Mouse (Mus musculus): ENCODE data around the gene Elf2. TPM values are rescaled to one million over a fixed set of nuclear protein-coding genes. Genes with fewer than 3 reads are reported as not detected.
"Not testable (repeated sequence)": the region's sequence is repeated elsewhere in the genome, so short reads cannot be mapped to it uniquely, and the experiment has no call there.

The Elf2 gene
- total RNA-seq, 2 experiments from 2014 or later: 48.5 to 51.8 TPM

DNA sequence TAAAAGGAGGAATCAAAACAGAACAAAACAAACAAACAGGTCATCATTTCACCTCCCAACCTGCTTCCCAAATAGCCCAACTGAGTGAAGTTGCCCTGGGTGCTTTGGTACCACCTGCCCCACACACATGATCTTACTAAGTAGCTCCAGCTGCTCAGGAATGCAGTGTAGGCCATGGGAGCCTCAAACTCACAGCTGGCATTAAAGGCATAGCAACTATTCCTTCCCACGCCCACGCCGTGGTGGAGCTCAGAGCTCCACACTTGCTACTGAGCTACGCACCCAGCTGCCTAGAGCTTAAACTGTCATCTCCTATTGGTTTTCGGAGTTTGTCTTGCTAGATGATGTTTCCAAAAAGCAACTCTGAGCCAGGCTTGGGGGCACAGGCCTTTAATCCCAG lies 121.2 kb downstream of the Elf2 start:
- TF ChIP-seq CTCF (IDR thresholded peaks at IDR 0.05): no peak

DNA sequence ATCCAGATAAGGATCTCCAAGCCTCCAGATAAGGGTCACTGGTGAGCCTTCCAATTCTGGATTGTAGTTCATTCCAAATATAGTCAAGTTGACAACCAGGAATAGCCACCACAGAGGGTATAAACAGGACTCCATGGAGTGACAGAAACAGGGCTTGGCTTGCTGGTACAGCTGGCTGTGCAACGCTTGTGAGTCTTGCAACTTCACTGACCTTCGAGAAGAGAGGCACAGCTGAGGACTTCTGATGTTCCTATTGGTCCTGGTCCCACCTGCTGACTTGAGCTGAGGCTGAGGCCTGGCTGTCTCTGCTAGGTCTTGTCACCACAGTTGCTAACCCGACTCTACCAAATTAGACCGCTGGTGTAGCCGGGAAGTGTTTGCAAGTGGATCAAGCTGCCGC lies 122.1 kb downstream of the Elf2 start:
- H3K27ac ChIP-seq; DNase-seq (ENCODE audit: extremely low spot score in 1 of 2, low spot score in 2 of 2); H3K4me3 ChIP-seq; intact Hi-C loops (cut with DNase I): not testable (repeated sequence)

More for the DNA sequence above, 121.2 kb downstream of the Elf2 start:
- no peak overlapping the region for H3K4me3 ChIP-seq
- no peak for DNase-seq (ENCODE audit: extremely low spot score in 1 of 2, low spot score in 2 of 2)
- intact Hi-C loops (cut with DNase I): no loop called here
- no peak overlapping the region for H3K27ac ChIP-seq

DNA sequence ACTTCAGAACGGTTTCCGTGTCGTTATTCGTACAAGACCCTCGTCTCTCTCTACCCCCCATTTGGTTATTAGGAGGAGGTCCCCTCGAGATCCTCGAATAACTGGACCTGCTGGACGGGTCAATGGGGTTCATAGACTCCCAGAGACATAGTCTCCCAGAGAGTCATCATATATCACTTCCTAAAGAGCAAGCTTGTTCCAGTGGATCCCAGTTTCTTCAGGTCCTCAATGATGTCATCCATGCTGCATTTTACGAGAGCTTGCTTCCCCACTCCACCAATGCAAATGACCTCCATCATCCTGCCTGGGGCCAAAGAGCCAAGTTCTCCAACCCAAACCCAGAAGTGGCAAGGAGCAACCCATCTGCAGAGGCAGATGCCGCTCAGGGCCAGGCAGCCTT lies 124.1 kb downstream of the Elf2 start:
- H3K27ac ChIP-seq; H3K4me3 ChIP-seq; intact Hi-C loops (cut with DNase I); DNase-seq (ENCODE audit: extremely low spot score in 1 of 2, low spot score in 2 of 2): not testable (repeated sequence)

DNA sequence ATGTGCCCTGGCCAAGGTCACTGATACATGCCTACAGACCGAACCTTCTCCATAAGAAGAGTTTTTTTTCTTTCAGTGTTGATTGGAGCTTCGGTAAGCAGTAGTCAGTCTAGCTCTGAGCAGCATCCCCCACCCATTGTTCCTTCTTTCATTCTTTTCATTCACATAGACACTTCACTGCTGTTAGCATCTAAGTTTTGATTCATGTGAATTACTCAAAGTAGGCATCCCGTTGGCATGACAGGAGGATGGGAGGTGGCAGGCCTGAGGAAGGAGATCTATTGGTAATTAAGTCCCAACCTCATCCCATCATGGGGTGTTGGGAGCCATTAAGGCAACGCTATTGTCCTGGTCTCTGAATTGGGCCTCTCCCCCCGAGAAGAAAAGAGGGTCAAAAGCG lies 124.8 kb downstream of the Elf2 start:
- Histone ChIP-seq H3K4me3 (no peak overlapping the region), H3K27ac (no peak overlapping the region)
- TF ChIP-seq CTCF (IDR thresholded peaks at IDR 0.05): no peak
- intact Hi-C loops (cut with DNase I): no loop called here
- DNase-seq (ENCODE audit: extremely low spot score in 1 of 2, low spot score in 2 of 2): no peak

DNA sequence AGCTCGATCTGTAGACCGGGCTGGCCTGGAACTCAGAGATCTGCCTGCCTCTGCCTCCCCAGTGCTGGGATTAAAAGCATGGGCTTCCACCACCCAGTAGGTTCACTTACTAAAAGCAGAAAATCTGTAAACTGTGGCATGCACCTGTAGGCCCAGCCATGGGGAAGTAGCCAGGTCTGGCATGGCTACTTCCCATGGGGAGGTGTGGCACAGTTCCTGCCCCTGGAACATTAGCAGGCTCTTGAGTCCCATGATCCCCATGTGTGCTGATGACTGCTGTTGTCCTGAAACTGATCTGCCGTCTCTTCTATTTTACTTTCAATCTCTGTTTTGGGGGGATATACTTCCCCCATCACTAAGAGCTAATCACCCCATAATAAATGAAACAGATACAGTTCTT lies 127.4 kb downstream of the Elf2 start:
- no peak overlapping the region for H3K27ac ChIP-seq
- no peak overlapping the region for H3K4me3 ChIP-seq
- DNase-seq (ENCODE audit: extremely low spot score in 1 of 2, low spot score in 2 of 2): no peak
- no peak for TF ChIP-seq CTCF (IDR thresholded peaks at IDR 0.05)
- intact Hi-C loops (cut with DNase I): no loop called here

DNA sequence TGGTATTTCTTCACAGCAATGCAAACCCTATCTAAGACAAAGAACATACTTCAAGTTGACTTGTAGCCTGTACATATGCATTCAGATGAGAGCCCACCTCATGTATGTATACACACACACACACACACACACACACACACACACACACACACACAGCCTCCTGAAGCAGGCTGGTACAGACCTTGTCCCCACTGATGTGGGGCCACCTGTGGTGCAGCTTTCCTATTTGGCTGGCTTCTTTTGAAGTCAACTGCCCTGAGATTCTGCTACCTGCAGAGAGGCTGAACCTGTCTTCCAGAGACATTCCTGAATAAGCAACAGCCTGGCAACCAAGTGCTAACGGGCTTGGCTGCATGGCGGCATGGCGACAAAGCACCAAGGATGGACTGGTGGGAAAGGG lies 130.0 kb downstream of the Elf2 start:
- DNase-seq (ENCODE audit: extremely low spot score in 1 of 2, low spot score in 2 of 2): no peak
- no peak for TF ChIP-seq CTCF (IDR thresholded peaks at IDR 0.05)
- intact Hi-C loops (cut with DNase I): no loop called here
- H3K27ac ChIP-seq: no peak overlapping the region
- no peak overlapping the region for H3K4me3 ChIP-seq

DNA sequence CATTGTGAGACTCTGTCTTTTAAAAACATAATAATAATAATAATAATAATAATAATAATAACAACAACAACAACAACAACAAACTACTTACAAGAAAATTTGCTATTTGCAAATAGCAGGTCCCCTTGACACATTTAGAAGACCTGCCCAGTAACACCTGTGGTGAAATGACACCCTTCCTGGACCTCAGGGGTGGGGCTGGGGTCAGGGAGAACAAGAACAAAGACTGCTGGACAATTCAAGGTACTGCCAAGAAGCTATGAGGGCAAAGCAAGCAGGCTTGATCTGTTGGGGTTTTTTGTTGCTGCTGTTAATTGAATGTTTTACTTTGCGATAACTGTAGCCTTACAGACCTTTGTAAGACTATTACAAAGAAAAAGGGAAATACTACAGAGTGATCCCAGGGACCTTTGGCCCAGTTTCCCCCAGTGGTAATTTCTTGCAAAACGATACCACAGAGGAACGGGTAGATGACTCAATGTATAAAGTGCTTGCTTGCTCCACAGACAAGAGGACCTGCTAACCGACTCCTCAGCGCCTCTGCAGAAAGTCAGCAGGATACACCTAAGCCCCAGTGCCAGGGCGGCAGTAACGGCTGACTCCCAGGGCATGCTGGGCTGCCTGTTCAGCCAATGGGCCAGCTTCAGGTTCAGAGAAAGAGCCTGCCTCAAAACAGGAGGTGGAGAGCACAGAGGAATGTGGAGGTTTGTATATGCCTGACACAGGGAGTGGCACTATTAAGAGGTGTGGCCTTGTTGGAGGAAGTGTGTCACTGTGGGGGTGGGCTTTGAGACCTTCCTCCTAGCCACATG lies 130.8 kb downstream of the Elf2 start:
- intact Hi-C loops (cut with DNase I): no loop called here
- DNase-seq (ENCODE audit: extremely low spot score in 1 of 2, low spot score in 2 of 2): no peak
- TF ChIP-seq CTCF (IDR thresholded peaks at IDR 0.05): no peak
- Histone ChIP-seq H3K27ac (no peak overlapping the region), H3K4me3 (no peak overlapping the region)

DNA sequence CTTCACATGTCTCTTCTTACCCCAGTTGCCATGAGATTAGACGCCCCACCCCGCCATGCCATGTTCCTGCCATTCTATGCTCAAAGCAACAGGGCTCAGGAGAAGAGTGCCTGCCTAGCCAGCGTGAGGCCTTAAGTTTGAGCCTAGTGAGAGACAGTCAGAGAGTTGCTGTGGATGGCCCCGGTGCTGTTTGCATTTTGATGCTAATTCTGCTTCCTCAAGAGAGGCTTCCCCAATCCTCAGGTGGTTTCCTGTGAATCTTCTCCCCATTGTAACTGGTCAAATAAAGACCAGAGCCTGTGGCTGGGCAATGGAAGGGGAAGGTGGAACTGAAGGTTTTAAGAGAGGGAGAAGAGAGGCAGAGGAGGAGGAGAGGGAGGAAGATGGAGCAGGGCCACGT lies 131.8 kb downstream of the Elf2 start:
- intact Hi-C loops (cut with DNase I): no loop called here
- no peak for TF ChIP-seq CTCF (IDR thresholded peaks at IDR 0.05)
- no peak for DNase-seq (ENCODE audit: extremely low spot score in 1 of 2, low spot score in 2 of 2)

DNA sequence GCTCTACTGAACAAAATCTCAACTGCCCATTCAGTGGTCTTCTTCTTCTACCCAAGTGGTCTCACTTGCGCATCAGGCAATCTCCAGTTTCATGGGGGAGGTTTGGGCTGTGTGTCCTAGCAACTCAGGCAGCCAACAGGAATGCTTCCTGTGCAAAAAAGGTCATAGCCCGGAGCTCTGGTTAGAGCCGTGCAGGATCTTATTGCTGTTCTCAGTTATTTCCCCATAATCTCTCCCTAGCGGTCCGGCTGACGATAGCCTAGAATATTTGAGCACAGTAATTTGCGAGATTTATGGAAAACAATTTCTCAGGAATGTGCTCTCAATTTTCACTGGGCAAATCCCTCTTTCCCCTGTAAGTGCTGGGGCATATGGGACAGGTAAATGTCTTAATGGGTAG lies 133.9 kb downstream of the Elf2 start:
- no peak for TF ChIP-seq CTCF (IDR thresholded peaks at IDR 0.05)
- intact Hi-C loops (cut with DNase I): no loop called here
- H3K4me3 ChIP-seq: no peak overlapping the region
- no peak for DNase-seq (ENCODE audit: extremely low spot score in 1 of 2, low spot score in 2 of 2)
- H3K27ac ChIP-seq: no peak overlapping the region

More for the DNA sequence above, 131.8 kb downstream of the Elf2 start:
- no peak overlapping the region for H3K27ac ChIP-seq
- H3K4me3 ChIP-seq: no peak overlapping the region

DNA sequence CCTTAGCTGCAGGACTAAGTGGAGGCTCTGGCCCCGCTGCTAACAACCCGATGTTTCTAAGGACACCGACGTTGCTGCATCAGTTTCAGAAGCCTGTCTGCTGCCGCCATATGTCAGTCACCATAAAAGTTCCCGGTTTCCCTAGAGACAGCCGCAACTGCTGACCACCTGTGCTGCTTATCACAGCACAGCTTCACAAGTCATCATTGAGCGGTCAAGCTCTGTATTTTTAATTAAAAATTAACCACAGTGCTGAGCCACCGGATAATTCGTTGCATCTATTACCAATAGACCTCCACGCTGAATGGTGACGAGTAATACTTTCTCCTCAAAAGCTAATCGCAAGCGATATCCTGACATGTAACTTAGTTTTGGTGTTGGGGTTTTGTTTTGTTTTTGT lies 135.6 kb downstream of the Elf2 start:
- intact Hi-C loops (cut with DNase I): no loop called here
- H3K27ac ChIP-seq: no peak overlapping the region
- H3K4me3 ChIP-seq: no peak overlapping the region
- no peak for TF ChIP-seq CTCF (IDR thresholded peaks at IDR 0.05)
- DNase-seq (ENCODE audit: extremely low spot score in 1 of 2, low spot score in 2 of 2): no peak

DNA sequence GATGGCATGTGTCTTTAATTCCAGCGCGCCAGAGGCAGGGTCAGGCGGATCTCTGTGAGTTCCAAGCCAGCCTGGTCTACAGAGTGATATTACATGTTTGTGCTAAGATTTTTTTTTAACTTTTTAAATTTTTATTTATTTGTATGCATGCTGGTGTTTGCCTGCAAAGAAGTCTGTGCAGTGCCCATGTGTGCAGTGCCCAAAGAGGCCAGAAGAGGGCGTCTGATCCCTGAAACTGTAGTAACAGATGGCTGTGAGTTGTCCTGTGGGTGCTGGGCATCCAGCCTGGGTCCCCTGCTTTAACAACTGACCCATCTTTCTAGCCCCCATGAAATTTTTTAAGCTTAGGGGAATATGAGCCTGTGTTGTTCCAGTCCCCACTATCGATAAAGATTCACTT lies 136.0 kb downstream of the Elf2 start:
- no peak for DNase-seq (ENCODE audit: extremely low spot score in 1 of 2, low spot score in 2 of 2)
- Histone ChIP-seq H3K27ac (no peak overlapping the region), H3K4me3 (no peak overlapping the region)
- TF ChIP-seq CTCF (IDR thresholded peaks at IDR 0.05): peak; percentile 16; the same call in 1 of the 2 replicates
- intact Hi-C loops (cut with DNase I): no loop called here

DNA sequence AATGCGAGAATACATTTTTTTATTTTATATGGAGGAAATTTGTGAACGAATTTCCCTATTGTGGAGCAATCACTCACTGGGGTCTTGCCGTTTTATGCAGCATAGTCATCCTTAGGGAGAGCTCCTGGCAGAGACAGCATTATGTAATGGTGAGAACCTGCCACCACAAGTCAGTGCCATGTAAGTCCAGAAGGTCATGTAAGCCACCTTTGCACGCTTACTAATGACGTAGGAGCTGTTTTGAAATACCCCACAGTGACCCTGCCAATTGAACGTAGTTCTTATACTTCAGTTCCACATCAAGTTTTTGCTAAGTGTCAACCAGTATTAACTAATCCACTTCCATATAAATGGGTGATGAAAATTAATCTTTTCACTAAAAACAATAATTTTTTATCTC lies 136.6 kb downstream of the Elf2 start:
- no peak for TF ChIP-seq CTCF (IDR thresholded peaks at IDR 0.05)
- Histone ChIP-seq H3K4me3 (no peak overlapping the region), H3K27ac (no peak overlapping the region)
- intact Hi-C loops (cut with DNase I): no loop called here
- DNase-seq (ENCODE audit: extremely low spot score in 1 of 2, low spot score in 2 of 2): no peak

Small RNA genes within 50 kb of the gene (microRNA-seq; reads per million reads assigned to microRNA genes)
- gene Gm24282: 0 reads per million in 2 experiments

Other genes starting within 250 kb of the Elf2 start
- gene Noct, start 116.2 kb downstream of the Elf2 start, total RNA-seq (2021): 10 to 100 TPM; 54.1 to 55.2 TPM
- not detected for gene Mgarp, start 56.1 kb upstream of the Elf2 start, total RNA-seq (2021)
- gene Ndufc1, start 68.3 kb upstream of the Elf2 start, total RNA-seq (2021): 100 to 1,000 TPM; 286 to 307 TPM
- 10 to 100 TPM; 50.1 to 54.6 TPM for gene Naa15, start 74.5 kb upstream of the Elf2 start, total RNA-seq (2021)
- gene Rab33b, start 143.3 kb upstream of the Elf2 start, total RNA-seq (2021): 10 to 100 TPM; 19.2 to 20.8 TPM
- 100 to 1,000 TPM; 133 to 143 TPM for gene Setd7, start 220.2 kb upstream of the Elf2 start, total RNA-seq (2021)